Mouse (Mus musculus) cerebellum, postnatal 14 days (tissue): ENCODE data around the gene Inca1.
A peak's percentile ranks its signal among the peaks of the same experiment; 100 is the strongest.

Experiments used
- DNase-seq, 2 experiments: peaks; one replicate each; pipeline ENCODE4 v3.0.0; 2021; ENCODE audit warnings: mixed read lengths in 2 of 2

The Inca1 gene

GRCm38 (mm10) chr11:70652029-70652883 is 47.7 kb downstream of the Inca1 start:
- no peak for DNase-seq

GRCm38 (mm10) chr11:70651391-70651790 is 48.6 kb downstream of the Inca1 start:
- DNase-seq, result no peak

- DNase-seq, result no peak
These were observed 49.4 kb downstream of the Inca1 start for GRCm38 (mm10) chr11:70650322-70651175.

GRCm38 (mm10) chr11:70649185-70649734 is 50.7 kb downstream of the Inca1 start:
- no peak for DNase-seq

GRCm38 (mm10) chr11:70648512-70648911 is 51.4 kb downstream of the Inca1 start:
- no peak for DNase-seq

- DNase-seq, result peak; percentile 44 to 46
These were observed 52.1 kb downstream of the Inca1 start for GRCm38 (mm10) chr11:70647716-70648420.

GRCm38 (mm10) chr11:70646691-70647650 is 53.0 kb downstream of the Inca1 start, which contains the start of the genes Rnf167 and Slc25a11:
Gene Rnf167, plus strand, starts transcription at chr11:70647235.
Gene Slc25a11, minus strand, starts transcription at chr11:70647479.
- DNase-seq, result peak; percentile 97 to 98

- peak; percentile 53 to 66 for DNase-seq
These were observed 53.7 kb downstream of the Inca1 start for GRCm38 (mm10) chr11:70646259-70646555.

- no peak for DNase-seq
These were observed 54.3 kb downstream of the Inca1 start for GRCm38 (mm10) chr11:70645461-70646258.

- DNase-seq, result peak; percentile 50 to 51
These were observed 55.3 kb downstream of the Inca1 start for GRCm38 (mm10) chr11:70644564-70645103.

- peak in 1 of 2 experiments; percentile 28 for DNase-seq
These were observed 56.9 kb downstream of the Inca1 start for GRCm38 (mm10) chr11:70643051-70643450.

GRCm38 (mm10) chr11:70641241-70641640 is 58.7 kb downstream of the Inca1 start:
- no peak for DNase-seq

GRCm38 (mm10) chr11:70639976-70640375 is 60.0 kb downstream of the Inca1 start:
- DNase-seq, result no peak

- no peak for DNase-seq
These were observed 61.2 kb downstream of the Inca1 start, which contains the start of gene Gp1ba for GRCm38 (mm10) chr11:70638714-70639278. Gene Gp1ba, plus strand, starts transcription at chr11:70639122.
